Mouse (Mus musculus): ENCODE results near the gene Tmigd1.

GRCm38 (mm10) chr11:76953536-76953935 is 51.6 kb downstream of the Tmigd1 start:
- TF ChIP-seq CTCF (IDR thresholded peaks at IDR 0.05; ENCODE audit: low read depth) (no peak), EP300 (optimal IDR thresholded peaks at IDR 0.05) (no peak)

Data from stomach, postnatal 0 days (tissue).